Comparison of ENCODE assay signal across 8 mouse cellular contexts in the genomic region with DNA sequence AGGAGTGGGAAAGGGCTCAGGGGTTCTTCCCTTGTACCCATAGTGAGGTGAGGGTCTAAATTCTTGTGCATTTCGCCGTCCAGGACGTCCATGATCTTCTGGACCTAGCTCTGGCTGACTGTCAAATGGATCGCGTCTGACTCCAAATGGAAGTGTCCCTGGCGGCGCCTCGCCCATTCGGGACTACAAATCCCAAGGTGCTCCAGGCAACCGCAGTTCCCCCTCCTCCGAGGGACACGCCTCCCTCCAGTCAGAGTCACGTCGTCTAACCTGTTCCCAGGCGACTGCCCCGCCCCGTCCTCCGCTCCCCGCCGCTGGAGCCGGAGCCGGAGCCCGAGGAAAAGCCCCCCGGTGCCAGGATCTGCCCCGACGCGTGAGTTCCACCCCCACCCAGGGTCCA. TPM values are rescaled to one million over a fixed set of nuclear protein-coding genes. Genes with fewer than 3 reads are reported as not detected.
DNase-seq lines count a peak whose midpoint lies in the region; ATAC-seq lines count a peak whose summit lies in the region.

No protein-coding gene starts in this region.

- WGBS in forebrain, embryonic 13.5 days = under 1% methylated on average over 27 of the region's 27 CpGs
- WGBS in large intestine, adult 2 months = 1% methylated on average over 27 of the region's 27 CpGs
- under 1% methylated on average over 27 of the region's 27 CpGs for WGBS in liver, embryonic 16.5 days (ENCODE audit: insufficient replicate concordance)
- WGBS in neural tube, embryonic 12.5 days = under 1% methylated on average over 27 of the region's 27 CpGs

- peak; percentile 65; the same call in 1 of the 2 replicates for ATAC-seq in cerebellum, adult (ENCODE audit: insufficient number of reproducible peaks, low FRiP score, low TSS enrichment)
- ATAC-seq in forebrain, embryonic 13.5 days = peak; percentile 71
- ATAC-seq in liver, embryonic 16.5 days (ENCODE audit: low read depth) = peak; percentile 85
- peak; percentile 49; the same call in 1 of the 2 replicates for ATAC-seq in neural tube, embryonic 12.5 days (ENCODE audit: low FRiP score, low read depth)

- peak overlapping the region; percentile 73 for H3K9ac ChIP-seq in forebrain, embryonic 13.5 days
- H3K9ac ChIP-seq in liver, embryonic 16.5 days (ENCODE audit: low read depth, low read length) = peak overlapping the region; percentile 72
- H3K9ac ChIP-seq in neural tube, embryonic 12.5 days = peak overlapping the region; percentile 46; the same call in 1 of the 2 replicates

- intact Hi-C loops in heart, postnatal 10 days (cut with DNase I) = no loop called here

- H3K4me3 ChIP-seq in forebrain, embryonic 13.5 days = peak overlapping the region; percentile 64
- peak overlapping the region; percentile 77 for H3K4me3 ChIP-seq in liver, embryonic 16.5 days (ENCODE audit: low read depth, low read length)
- peak overlapping the region; percentile 67 for H3K4me3 ChIP-seq in neural tube, embryonic 12.5 days

- peak overlapping the region; percentile 99 for H3K4me2 ChIP-seq in forebrain, embryonic 13.5 days
- peak overlapping the region; percentile 100 for H3K4me2 ChIP-seq in liver, embryonic 16.5 days (ENCODE audit: low read depth, low read length)
- peak overlapping the region; percentile 99 for H3K4me2 ChIP-seq in neural tube, embryonic 12.5 days (replicated peaks)

- no peaks in the 10 kb centered on the region for H3K27me3 ChIP-seq in forebrain, embryonic 13.5 days
- no peaks in the 10 kb centered on the region for H3K27me3 ChIP-seq in liver, embryonic 16.5 days (ENCODE audit: control insufficient read depth, insufficient read depth, low read depth, low read length)
- H3K27me3 ChIP-seq in neural tube, embryonic 12.5 days (replicated peaks) = no peaks in the 10 kb centered on the region

- H3K27ac ChIP-seq in forebrain, embryonic 13.5 days = no peak overlapping the region
- peak overlapping the region; percentile 49; the same call in 1 of the 2 replicates for H3K27ac ChIP-seq in liver, embryonic 16.5 days (ENCODE audit: low read length)
- no peak overlapping the region for H3K27ac ChIP-seq in neural tube, embryonic 12.5 days

- peaks cover 22% of the 10 kb centered on the region for H3K36me3 ChIP-seq in forebrain, embryonic 13.5 days (ENCODE audit: poor library complexity, severe bottlenecking)
- H3K36me3 ChIP-seq in liver, embryonic 16.5 days (ENCODE audit: control insufficient read depth, insufficient read depth) = no peaks in the 10 kb centered on the region; the same call in 1 of the 2 replicates
- H3K36me3 ChIP-seq in neural tube, embryonic 12.5 days = peaks cover 18% of the 10 kb centered on the region

- no peaks in the 10 kb centered on the region for H3K9me3 ChIP-seq in forebrain, embryonic 13.5 days (replicated peaks)
- H3K9me3 ChIP-seq in liver, embryonic 16.5 days (replicated peaks; ENCODE audit: control insufficient read depth, low read length) = no peaks in the 10 kb centered on the region
- no peaks in the 10 kb centered on the region for H3K9me3 ChIP-seq in neural tube, embryonic 12.5 days

- peaks cover 40% of the 10 kb centered on the region for H3K4me1 ChIP-seq in forebrain, embryonic 13.5 days
- peaks cover 42% of the 10 kb centered on the region for H3K4me1 ChIP-seq in liver, embryonic 16.5 days (ENCODE audit: control insufficient read depth, low read depth, low read length)
- peaks cover 29% of the 10 kb centered on the region for H3K4me1 ChIP-seq in neural tube, embryonic 12.5 days

- peak; percentile 87 for DNase-seq in ES-CJ7 (ENCODE audit: low read depth, low spot score)
- peak; percentile 95 for DNase-seq in heart, postnatal 10 days
- DNase-seq in large intestine, adult 2 months (ENCODE audit: low read depth, low spot score) = peak; percentile 77
- DNase-seq in testis, postnatal 10 days (ENCODE audit: low spot score) = peak; percentile 91

RNA-seq across cellular contexts. Expression of gene Ppp1r13l, which starts 1.4 kb away (rescaled TPM):
- polyA plus RNA-seq in forebrain, embryonic 13.5 days (2015; fragmentation: Nextera tagmentation; extraction: Ambion mirVana) = 3.6 and 4.1 TPM in 2 replicates
- total RNA-seq in heart, postnatal 10 days (2021) = 10 to 100 TPM; 23.1 to 40.1 TPM
- 4.8 and 5.7 TPM in 2 replicates for polyA plus RNA-seq in large intestine, adult 2 months (2012; rRNA removed)
- polyA plus RNA-seq in liver, embryonic 16.5 days (2015; fragmentation: Nextera tagmentation; extraction: Ambion mirVana) = 0.57 and 0.85 TPM in 2 replicates
- 3.1 and 3.2 TPM in 2 replicates for polyA plus RNA-seq in neural tube, embryonic 12.5 days (2016; fragmentation: Nextera tagmentation; extraction: Ambion mirVana)

RNA-seq across cellular contexts. Expression of gene Cd3eap, which starts 1.7 kb away (rescaled TPM):
- 21.4 and 23.2 TPM in 2 replicates for polyA plus RNA-seq in forebrain, embryonic 13.5 days (2015; fragmentation: Nextera tagmentation; extraction: Ambion mirVana)
- total RNA-seq in heart, postnatal 10 days (2021) = 10 to 100 TPM in 1 of 2 experiments, 1 to 10 TPM in 1; 8.2 to 11.0 TPM
- polyA plus RNA-seq in large intestine, adult 2 months (2012; rRNA removed) = 3.2 and 4.1 TPM in 2 replicates
- 6.8 TPM in 2 replicates for polyA plus RNA-seq in liver, embryonic 16.5 days (2015; fragmentation: Nextera tagmentation; extraction: Ambion mirVana)
- 18.2 and 19.8 TPM in 2 replicates for polyA plus RNA-seq in neural tube, embryonic 12.5 days (2016; fragmentation: Nextera tagmentation; extraction: Ambion mirVana)

RNA-seq across cellular contexts. Expression of gene Ercc1, which starts 16.4 kb away (rescaled TPM):
- 88.0 and 96.4 TPM in 2 replicates for polyA plus RNA-seq in forebrain, embryonic 13.5 days (2015; fragmentation: Nextera tagmentation; extraction: Ambion mirVana)
- total RNA-seq in heart, postnatal 10 days (2021) = 10 to 100 TPM; 40.1 to 43.2 TPM
- polyA plus RNA-seq in large intestine, adult 2 months (2012; rRNA removed) = 26.9 and 31.2 TPM in 2 replicates
- 11.4 and 14.5 TPM in 2 replicates for polyA plus RNA-seq in liver, embryonic 16.5 days (2015; fragmentation: Nextera tagmentation; extraction: Ambion mirVana)
- 103 and 104 TPM in 2 replicates for polyA plus RNA-seq in neural tube, embryonic 12.5 days (2016; fragmentation: Nextera tagmentation; extraction: Ambion mirVana)

RNA-seq across cellular contexts. Expression of gene Ercc2, which starts 20.9 kb away (rescaled TPM):
- 20.4 and 24.9 TPM in 2 replicates for polyA plus RNA-seq in forebrain, embryonic 13.5 days (2015; fragmentation: Nextera tagmentation; extraction: Ambion mirVana)
- 10 to 100 TPM; 10.3 to 12.3 TPM for total RNA-seq in heart, postnatal 10 days (2021)
- 28.7 and 36.5 TPM in 2 replicates for polyA plus RNA-seq in large intestine, adult 2 months (2012; rRNA removed)
- 5.9 and 6.2 TPM in 2 replicates for polyA plus RNA-seq in liver, embryonic 16.5 days (2015; fragmentation: Nextera tagmentation; extraction: Ambion mirVana)
- 24.0 and 27.5 TPM in 2 replicates for polyA plus RNA-seq in neural tube, embryonic 12.5 days (2016; fragmentation: Nextera tagmentation; extraction: Ambion mirVana)

RNA-seq across cellular contexts. Expression of gene Klc3, which starts 43.0 kb away (rescaled TPM):
- polyA plus RNA-seq in forebrain, embryonic 13.5 days (2015; fragmentation: Nextera tagmentation; extraction: Ambion mirVana) = 1.5 and 2.6 TPM in 2 replicates
- under 1 TPM; 0.26 to 0.55 TPM for total RNA-seq in heart, postnatal 10 days (2021)
- 1.2 and 2.0 TPM in 2 replicates for polyA plus RNA-seq in large intestine, adult 2 months (2012; rRNA removed)
- 0.34 and 0.51 TPM in 2 replicates for polyA plus RNA-seq in liver, embryonic 16.5 days (2015; fragmentation: Nextera tagmentation; extraction: Ambion mirVana)
- 3.9 and 6.4 TPM in 2 replicates for polyA plus RNA-seq in neural tube, embryonic 12.5 days (2016; fragmentation: Nextera tagmentation; extraction: Ambion mirVana)
